Mouse (Mus musculus) stomach, postnatal 0 days (tissue): ENCODE results near the gene 1700017B05Rik.

Experiments
- CTCF ChIP-seq: IDR thresholded peaks from 2 replicates; pipeline ENCODE4 v1.5.1; 2016; ENCODE audit warnings: antibody characterized with exemption, low read depth, mild to moderate bottlenecking, moderate library complexity
- EP300 ChIP-seq: optimal IDR thresholded peaks from 2 replicates; pipeline ENCODE3; 2016; ENCODE audit warnings: antibody characterized with exemption

DNA sequence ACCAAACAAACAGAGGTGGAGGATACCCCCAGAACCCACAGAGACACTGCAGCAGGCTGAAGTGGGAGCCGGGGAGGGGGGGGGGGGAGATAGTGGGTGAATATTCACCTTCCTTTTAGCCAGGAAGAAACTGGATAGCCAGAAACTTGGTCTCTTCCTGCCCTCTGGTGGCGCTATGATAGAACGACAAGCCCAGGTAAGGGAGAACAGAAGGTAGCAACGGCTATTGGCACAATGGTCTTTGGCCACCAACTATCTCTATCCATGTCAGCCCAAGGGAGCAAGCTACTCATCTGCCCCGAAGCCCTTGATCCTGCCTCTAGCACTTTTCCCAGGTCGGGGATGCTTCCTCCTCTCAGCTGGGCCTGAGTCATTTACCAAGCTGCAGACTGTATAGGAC is 42.1 kb downstream of the 1700017B05Rik start:
- TF ChIP-seq CTCF (peak; percentile 83), EP300 (no peak)
